Mouse (Mus musculus) cerebellum, adult 11 months (tissue): Measurements from ENCODE around the gene Spata46.

Experiments used
- DNase-seq: peaks from one replicate; pipeline ENCODE4 v3.0.0; 2022

Spata46 gene

GRCm38 (mm10) chr1:170308503-170308902, at the start of gene Spata46:
TSS of gene Spata46 (plus strand) at chr1:170308803.
- DNase-seq = no peak

- DNase-seq = no peak
Observed at GRCm38 (mm10) chr1:170270281-170270680, 38.3 kb upstream of the Spata46 start.

GRCm38 (mm10) chr1:170270696-170271095, 37.9 kb upstream of the Spata46 start:
- no peak for DNase-seq

- no peak for DNase-seq
Observed at GRCm38 (mm10) chr1:170273252-170273651, 35.4 kb upstream of the Spata46 start.

GRCm38 (mm10) chr1:170277016-170277415, 31.6 kb upstream of the Spata46 start, which contains the start of gene Sh2d1b1:
TSS of gene Sh2d1b1 (plus strand) at chr1:170277320.
- no peak for DNase-seq

GRCm38 (mm10) chr1:170282415-170283129, 26.0 kb upstream of the Spata46 start:
- no peak for DNase-seq

GRCm38 (mm10) chr1:170292239-170292951, 16.2 kb upstream of the Spata46 start:
- peak; percentile 26 for DNase-seq

GRCm38 (mm10) chr1:170293257-170293656, 15.3 kb upstream of the Spata46 start:
- DNase-seq = no peak

GRCm38 (mm10) chr1:170294786-170295570, 13.6 kb upstream of the Spata46 start:
- no peak for DNase-seq

GRCm38 (mm10) chr1:170299496-170299895, 9.1 kb upstream of the Spata46 start:
- DNase-seq = no peak

- DNase-seq = no peak
Observed at GRCm38 (mm10) chr1:170301686-170302085, 6.9 kb upstream of the Spata46 start.

- no peak for DNase-seq
Observed at GRCm38 (mm10) chr1:170302456-170302855, 6.1 kb upstream of the Spata46 start.

- DNase-seq = no peak
Observed at GRCm38 (mm10) chr1:170303103-170303502, 5.5 kb upstream of the Spata46 start.

- DNase-seq = no peak
Observed at GRCm38 (mm10) chr1:170305002-170305401, 3.6 kb upstream of the Spata46 start.

- DNase-seq = no peak
Observed at GRCm38 (mm10) chr1:170306232-170306631, 2.4 kb upstream of the Spata46 start, which contains the start of gene Gm7694. TSS of gene Gm7694 (minus strand) at chr1:170306332.

GRCm38 (mm10) chr1:170311431-170311830, 2.8 kb downstream of the Spata46 start:
- no peak for DNase-seq

GRCm38 (mm10) chr1:170322046-170322445, 13.4 kb downstream of the Spata46 start:
- no peak for DNase-seq

- no peak for DNase-seq
Observed at GRCm38 (mm10) chr1:170323001-170323400, 14.4 kb downstream of the Spata46 start.

- DNase-seq = no peak
Observed at GRCm38 (mm10) chr1:170324312-170324711, 15.7 kb downstream of the Spata46 start.

GRCm38 (mm10) chr1:170325277-170325676, 16.7 kb downstream of the Spata46 start:
- DNase-seq = no peak

- no peak for DNase-seq
Observed at GRCm38 (mm10) chr1:170331926-170332325, 23.3 kb downstream of the Spata46 start.

GRCm38 (mm10) chr1:170332775-170333174, 24.2 kb downstream of the Spata46 start:
- no peak for DNase-seq

GRCm38 (mm10) chr1:170339943-170340342, 31.3 kb downstream of the Spata46 start:
- DNase-seq = no peak
